Mouse (Mus musculus): ENCODE measurements around the gene Gm973.

Gm973 gene

DNA sequence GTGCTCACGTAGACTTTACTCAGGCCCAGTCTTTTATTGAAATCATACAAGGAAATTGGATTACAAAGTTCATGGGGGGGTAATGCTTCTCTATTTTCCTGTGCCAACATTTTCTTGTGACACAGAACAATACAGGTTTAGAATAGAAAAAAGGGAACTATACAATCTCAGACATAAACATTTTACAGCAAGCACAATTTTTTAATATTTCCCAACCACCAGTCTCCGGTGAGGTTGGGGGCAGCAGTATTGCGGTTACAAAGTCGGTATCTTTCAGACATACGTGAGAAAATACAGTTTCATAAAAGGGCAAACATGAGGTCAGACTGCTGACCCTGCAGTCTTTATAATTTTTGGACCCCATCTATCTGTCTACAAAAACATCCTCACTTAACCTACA lies 20.1 kb upstream of the Gm973 start:
- DNase-seq: no peak

DNA sequence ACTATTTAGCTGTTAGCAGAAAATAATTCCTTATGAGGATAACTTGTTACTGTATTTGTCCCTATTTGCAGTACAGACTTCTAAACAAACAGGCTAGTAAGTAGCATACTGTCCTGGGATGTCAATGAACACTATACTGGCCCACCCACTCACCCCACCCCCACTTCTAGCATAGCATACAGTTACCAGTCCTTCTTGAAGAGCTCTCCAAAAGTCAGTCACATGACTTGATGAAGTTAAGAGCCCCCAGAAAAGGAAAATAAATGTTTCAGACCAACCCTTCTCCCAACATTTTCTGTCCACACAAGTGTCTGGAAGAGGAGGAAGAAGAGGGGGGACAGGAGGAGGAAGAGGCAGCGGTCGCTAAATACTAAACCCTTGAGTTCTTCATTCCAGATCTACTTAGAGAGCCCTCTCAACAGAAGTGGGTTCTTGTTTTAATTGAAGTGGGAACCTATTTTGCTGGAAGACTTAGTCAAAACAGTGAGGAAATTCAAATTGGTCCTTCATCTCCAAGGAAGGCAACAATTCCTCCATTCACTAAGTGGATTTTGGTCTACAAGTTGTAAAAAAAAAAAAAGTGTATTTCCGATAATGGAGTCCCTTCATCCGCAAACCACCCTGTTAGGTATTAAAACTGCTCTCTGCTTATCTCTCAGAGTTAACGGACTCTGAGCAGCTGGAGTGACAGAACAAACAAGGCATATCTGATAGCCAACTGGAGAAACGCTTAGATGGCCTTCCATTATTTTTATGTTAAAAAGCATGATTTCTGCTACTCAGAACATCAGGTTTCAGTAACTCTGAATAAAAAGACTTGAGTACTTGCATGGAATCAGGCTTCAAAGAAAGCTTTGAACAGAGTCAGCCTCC lies 18.1 kb upstream of the Gm973 start:
- no peak for DNase-seq

DNA sequence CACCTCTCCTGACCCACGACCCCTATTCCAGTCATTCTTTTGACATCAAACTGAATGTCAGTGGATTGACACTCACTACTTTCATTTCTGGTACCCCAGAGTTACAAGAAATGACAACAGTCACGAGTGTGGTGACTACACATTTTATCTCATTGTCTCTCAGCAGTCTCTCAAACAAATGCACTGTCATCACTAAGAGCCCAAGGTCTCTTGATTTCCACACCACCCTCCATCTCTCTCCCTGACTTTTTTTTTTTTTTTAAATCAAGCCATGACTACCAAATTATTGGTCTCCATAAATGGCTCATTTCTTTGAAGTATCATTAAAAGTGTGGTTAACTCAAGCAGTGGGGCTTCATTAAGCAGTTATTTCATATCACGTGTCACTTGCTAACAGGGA lies 16.7 kb upstream of the Gm973 start:
- DNase-seq: no peak

DNA sequence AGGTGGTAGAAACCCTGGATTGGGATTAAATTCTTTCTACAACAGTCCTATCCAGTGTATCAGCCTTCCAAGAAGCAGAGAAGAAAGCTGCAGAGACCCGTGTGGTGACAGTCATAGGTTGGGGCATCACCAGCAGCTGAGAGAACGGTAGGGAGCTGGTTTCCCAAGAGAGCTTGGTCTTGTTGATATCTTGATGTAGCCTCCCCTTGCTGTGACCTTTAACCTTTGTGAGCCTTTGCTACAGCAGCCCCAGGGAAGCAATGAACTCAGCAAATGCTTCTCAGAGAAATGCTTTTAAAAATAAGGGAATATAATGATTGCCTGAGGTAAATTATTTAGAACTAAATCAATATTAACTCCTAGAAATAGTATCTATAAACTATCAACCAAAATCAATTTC lies 13.7 kb upstream of the Gm973 start:
- no peak for DNase-seq

DNA sequence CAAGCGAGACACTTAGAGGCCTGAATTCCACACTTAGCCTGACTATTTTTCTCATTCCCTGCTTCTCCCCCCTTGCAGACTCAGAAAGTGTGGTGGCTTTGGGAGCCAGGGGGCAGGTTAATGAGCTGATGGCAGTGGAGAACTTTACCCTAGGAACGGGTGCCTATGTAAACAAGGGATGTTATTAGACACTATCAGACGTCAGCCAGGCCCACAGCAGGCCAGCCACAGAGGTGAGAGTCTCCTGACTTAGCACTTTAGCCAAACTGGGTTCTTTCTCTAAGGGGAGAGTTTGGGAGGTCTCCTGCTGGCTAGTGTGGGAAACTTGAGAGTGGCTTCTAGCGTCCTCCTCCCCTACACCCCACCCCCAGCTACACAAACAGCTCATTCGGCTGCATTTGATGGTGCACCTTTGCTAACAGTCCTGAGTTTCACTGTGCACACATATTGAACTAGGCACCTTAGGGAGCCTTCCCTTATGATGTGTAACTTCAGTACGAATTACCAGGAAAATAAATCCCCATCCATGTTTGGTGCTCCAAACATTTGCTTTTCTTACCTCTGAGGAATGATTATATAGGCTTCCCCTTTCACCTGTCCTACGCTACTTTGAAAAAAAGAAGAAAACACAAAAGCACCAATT lies 12.3 kb upstream of the Gm973 start:
- DNase-seq: no peak

DNA sequence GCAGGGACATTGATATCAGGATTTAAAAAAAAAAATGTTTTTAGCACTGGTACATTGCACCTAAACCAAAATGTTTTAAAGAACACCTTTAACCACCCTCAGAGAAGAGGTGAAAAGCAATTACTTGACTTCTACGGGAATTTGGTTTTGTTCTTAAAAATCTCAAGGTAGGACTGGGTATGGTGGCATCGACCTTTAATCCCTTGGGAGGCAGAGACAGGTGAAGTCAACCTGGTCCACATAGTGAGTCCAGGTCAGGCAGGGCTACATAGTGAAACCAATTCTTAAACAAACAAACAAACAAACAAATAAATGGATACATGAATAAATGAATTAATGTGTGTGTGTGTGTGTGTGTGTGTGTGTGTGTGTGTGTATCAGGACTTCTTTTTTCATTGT lies 11.8 kb upstream of the Gm973 start:
- no peak for DNase-seq

DNA sequence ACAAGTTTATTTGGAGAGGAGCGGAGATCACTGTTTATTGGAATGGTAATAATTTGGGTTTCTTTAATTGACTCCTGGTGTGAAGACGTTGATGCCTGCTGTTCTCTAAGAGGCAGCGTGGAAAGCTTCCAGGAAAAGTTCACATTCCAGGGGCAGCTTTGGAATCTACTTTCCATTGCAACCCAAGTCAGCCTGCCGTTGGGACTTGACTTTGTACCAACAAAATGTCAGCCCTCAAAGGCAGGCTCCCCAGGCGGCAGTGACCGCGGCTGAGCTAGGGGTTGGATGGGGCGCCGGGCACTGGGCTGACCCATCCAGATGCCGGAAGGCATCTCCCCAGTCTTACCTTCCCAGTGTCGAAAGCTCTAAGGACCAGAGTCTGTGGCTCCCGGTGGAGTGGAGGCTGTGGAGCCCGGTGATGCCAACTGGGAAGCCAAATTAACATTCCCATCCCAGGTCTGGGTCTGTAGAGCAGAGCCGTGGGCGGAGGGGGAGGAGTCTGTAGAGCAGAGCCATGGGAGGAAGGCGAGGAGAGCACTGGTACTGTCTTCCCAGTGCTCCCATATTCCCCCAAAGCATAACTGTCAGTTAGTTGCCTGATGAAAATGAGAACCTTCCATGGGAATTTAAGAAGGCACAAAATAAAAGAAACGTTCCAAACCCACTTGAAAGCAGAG lies 7.5 kb upstream of the Gm973 start:
- no peak for DNase-seq

DNA sequence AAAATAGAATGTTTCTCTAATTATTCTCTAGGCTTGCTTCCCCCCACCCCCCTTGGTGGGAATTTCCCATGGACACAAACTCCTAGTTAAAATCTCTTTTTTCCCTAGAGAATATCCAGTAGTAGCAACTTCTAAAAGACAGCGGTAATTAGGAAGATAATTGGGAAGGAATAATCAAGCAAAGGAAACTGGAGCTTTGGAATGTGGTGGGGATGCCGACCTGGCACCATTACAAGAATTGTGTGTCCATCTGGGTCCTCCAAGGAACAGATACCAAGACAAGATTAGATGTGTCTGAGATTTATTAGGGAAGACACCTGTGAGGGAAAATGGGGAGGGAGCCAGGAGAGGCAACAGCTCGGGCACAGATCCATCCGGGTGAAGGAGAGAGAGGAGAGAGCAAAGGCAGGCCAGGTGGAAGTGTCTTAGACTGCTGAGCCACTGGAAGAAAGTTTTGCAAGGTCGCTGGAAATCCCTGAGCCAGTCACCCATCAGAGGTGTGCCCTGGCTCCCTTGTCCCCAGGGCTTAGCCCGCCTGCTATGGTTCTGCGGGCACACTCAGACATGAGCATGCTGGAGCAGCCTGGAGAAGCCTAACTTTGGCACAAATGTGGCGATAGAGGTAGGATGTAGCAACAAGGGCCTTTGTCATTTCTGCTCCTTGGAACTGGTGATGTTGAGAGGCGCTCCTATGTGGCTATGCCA lies 4.3 kb upstream of the Gm973 start:
- no peak for DNase-seq

DNA sequence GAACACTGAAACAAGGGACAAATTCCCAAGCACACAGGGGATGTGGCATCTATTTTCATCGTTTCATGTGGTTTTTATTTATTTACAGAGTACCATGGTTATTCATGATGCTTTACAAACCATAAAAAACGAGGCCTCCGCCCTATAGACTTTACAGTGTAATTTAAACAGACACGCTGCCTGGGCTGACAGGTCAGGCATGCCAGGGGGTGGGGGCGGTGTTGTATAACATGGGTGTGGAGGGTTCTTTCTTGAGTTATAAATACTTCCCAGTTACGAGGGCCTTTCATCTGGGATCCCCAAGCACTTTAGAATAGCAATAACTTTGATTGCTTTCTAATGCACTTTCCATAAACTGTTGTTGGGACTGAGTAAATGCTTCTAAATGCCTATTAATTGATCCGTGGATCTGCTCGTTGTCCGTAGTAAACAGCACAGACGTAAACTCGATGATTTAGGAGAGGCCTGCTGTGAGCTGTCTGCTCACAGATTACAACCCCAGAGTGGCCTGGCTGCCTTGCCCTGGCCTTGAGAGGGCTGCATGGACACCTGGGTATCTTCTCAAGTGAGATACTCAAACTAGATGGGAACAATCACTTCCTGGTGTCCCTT lies 4.3 kb downstream of the Gm973 start:
- DNase-seq: no peak

DNA sequence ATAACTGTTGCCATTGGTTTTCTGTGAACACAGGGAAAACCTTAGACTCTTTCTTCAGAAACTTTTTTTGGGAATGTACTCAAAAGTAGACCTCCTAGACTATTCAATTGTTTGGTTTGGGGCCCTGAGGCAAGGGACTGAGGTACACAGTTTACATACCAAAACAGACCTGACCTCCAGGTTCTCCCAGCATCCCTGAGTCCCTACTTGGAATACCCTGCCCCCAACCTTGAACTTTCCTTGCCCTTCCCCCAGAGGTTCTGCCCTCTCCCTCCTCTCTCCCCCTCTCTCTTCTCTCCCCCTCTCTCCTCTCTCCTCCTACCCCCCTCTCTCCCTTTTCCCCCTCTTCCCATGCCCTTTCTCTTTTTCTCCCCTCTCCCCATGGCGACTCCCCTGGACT lies 6.4 kb downstream of the Gm973 start:
- DNase-seq: no peak

DNA sequence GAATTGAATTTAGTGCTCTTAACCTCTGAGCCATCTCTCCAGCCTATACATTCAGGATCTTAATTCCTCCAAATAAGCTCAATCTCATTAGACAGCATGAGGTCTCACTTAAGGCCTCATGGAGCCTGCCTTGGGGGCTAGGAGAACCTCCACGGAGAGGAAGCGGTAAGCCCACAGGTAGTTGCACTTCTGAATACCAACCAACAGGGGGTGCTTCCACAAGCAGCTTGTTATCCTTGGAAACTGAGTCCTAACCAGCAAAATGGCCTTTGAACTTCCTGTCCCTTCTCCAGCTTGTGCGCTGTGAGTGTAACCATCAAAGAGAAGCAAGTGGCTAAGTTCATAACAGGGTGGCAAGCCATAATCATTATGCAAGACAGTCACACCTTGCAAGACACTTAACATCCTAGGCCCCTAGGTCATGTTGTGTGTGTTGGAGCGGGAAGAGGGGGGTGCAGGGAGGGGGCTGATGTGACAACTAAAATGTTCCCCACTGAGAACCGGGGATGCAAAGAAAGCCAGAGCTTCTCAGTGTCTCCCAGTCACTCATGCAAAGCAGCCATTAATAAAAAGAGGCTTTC lies 7.4 kb downstream of the Gm973 start:
- DNase-seq: no peak

DNA sequence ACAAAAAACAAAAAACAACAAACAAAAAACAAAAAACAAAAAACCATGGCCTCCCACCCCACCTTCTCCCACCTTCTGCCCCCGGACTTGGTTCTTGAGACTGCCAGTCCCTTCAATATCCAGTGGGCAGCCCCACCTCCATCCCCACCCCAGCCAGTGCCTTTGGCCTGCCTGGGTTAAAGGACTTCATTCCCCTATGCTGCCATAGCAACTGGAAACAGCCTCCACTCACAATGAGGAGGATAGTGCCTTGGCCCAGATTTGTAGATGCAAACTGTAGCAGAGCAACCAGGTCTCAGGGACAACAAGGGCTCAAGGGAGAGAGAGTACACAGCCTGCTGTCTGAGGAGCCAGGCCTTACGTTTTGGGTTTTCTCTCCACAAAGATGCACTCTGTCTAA lies 8.0 kb downstream of the Gm973 start:
- no peak for DNase-seq

DNA sequence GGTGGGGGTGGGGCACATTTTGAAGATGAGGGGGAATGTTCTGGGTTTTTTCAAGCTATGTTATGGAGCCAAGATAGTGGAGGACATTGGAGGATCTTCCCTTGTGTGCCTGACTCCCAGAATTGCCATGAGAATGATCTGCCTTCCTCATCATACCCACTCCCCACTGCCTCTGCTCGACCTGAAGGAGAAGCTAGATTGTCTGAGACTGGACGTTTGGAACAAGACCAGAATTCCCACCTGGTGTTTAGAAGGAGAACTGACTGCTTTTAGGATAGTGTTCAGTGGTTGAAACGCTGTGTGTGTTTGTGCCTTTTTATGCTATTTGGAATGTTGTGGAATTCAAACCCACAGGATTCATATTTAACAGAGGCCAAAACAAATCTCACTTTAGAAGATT lies 8.7 kb downstream of the Gm973 start:
- DNase-seq: no peak

DNA sequence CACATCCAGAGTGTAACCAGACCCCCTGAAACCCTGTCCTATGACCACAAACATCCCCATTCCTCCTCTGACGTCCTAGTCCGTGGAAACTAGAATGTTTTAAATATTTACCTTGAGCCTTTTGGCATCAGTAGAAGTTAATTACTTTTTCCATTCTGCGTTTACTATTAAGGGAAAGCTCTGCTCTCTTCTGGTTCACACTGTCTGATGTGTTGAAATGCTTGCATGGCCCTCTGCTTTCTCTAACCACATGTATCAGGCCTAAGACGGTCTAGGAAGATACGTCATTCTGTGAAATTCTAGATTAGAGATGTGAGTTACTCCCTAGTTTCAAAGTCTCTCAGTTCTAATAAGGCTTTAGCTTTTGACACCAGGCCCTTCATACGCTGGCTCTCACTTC lies 11.2 kb downstream of the Gm973 start:
- DNase-seq: no peak

DNA sequence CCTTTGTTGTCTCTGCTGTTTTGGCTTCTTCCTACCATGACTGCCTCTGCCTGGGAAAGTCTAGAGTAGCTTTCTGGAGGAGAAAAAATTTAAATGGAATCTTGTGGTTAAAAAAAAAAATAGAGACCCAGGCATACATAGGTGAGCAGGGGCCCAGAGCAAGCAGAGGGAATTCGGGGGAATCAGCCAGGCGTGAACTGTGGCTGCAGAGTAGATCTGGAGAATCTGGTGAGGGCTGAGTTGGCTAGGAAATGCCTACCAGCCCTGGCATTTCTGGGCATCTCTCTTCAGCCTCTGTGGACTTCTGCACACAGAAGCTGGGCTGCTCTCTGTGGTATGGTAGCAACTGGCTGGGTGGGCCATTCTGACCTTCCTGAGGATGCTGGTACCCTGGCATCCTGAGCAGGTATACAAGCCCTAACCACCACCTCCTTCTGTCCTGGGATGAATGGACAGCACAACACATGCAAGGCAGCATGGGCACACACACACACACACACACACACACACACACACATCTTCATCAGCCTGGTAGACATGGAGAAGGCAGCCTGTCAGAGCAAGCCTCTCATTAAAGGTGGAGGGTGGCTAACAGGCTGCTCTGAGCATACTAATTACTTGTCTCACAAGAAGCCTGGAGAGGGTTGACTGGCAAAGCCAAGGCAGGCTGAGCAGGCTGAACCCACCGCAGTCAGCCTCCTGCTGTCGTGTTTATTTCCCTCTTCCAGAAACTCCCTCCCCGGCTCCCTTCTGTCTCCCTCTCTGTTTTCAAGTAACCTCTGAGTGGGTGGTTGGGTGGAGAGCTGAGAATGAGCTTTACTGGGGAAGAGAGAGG lies 19.1 kb downstream of the Gm973 start:
- no peak for DNase-seq

DNA sequence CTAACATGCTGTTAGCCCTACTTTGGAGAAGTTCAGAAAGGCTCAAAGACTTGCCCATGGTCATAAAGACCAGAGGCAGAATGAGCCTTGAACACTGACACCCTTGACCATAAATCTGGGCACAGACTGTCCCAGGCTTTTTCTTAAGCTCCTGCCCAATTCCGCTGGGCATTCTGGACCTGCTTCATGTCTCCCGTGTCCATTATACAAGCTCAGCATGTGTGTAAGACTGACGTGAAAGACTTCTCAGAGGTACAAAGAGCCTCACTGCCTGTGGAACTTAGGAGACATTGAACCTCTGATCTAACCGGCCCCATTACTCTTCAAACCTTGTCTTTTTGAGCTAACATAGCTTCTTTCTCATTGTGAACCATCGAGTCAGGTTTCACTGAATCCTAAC lies 22.3 kb downstream of the Gm973 start:
- DNase-seq: no peak

DNA sequence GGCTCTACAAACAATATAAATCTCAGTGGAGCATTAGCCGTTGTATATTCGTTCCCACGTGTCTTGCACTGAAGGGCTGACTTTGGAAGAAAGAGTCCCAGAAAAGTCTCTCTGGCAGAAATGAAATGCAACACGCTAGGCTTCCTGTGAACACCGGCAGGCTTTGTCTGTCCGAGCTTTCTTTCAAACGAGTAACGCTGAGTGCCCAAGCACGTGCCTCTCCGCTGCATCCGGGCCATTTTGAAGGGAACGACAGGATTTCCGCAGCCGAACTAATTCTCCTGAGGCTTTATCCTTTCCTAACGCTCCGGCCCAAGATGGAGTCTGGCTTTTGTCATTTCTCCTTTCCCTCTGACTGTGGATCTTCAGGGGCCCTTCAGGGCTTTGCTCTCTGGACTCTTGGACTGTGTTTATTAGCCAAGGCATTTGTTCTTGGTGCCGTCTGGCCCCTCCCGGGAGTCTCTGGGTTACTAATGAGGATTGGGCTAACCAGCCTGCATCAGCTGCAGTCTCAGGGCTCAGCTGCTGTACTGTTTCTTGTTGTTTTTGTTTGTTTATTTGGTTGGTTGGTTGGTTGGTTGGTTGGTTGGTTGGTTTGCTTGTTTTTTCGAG lies 24.6 kb downstream of the Gm973 start:
- DNase-seq: no peak

DNA sequence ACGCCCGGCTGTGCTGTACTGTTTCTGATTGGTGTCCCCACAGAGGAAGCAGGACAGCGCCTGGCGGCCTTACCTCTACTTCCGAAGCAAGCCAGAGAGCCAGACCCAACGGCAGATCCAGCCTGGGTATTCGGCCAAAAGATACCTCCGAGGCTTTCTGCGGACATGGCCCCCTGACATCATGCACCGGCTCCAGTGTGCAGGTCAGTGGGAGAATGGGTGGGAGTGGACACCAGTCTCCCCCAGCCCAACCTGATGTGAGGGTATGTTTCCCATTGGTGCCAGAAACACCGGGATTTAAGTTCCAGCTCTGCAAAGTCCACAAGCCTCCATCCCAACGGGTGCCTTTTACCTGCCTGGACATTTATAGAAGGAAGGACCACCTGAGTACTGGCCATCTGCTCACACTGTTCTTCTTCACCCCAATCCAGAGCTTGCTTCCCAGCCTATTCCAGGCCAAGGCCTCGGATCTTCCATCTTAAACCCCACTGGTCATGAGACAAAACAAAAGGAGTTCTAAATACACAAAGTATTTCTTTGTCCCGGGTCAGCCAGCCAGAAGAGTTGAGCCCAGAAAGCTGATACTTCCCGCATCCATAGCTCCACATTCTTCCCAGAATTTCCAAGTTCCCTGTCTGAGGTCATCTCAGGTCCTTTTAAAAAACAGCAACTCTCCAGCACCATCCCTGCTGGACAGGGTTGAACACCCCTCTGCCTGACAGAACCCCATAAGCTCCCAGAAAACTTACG lies 25.4 kb downstream of the Gm973 start:
- DNase-seq: no peak

DNA sequence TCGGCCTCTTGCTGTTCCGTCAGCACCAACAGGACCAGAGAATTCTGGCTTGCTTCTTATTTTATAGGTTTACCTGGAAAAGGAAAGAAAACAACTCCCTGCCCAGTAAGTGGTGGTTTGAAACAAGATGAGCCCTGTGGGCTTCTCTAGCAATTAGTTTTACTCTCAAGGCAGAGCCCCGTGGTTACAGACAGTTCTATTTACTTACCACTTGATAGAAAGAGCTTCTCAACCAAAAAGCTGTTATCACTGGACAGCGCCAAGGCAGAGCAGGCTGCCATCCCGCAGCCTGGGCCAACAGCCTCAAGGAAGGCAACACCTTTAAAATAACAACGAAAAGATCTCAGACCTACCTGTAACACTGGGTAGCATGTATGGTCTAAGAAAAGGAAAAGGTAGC lies 26.2 kb downstream of the Gm973 start:
- DNase-seq: no peak

DNA sequence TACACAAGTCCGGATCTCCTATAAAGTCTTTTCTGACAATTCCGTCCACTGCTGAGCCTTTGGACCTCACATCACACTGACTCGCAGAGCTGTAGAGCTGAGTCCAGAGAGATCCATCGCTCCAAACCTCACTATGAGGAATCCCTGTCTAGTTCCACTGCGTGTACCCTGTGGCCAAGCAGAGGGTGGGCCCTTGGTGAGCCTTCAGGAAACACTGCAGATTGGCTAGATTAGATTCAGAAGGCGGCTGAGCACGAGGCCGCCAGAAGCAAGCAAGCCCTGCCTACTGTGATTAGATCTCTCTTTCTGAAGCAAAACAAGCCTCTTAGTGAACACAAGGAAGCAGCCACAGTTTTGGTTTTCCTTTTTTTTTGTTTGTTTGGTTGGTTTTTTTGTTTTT lies 27.8 kb downstream of the Gm973 start:
- no peak for DNase-seq
